Mouse (Mus musculus) kidney, postnatal 36 days (tissue): ENCODE results near the gene Aptx.

ENCODE experiments used
- DNase-seq, 2 experiments: peaks; one replicate each; pipeline ENCODE4 v3.0.0; 2021 to 2022; ENCODE audit warnings: mixed read lengths in 2 of 2

Gene Aptx

DNA sequence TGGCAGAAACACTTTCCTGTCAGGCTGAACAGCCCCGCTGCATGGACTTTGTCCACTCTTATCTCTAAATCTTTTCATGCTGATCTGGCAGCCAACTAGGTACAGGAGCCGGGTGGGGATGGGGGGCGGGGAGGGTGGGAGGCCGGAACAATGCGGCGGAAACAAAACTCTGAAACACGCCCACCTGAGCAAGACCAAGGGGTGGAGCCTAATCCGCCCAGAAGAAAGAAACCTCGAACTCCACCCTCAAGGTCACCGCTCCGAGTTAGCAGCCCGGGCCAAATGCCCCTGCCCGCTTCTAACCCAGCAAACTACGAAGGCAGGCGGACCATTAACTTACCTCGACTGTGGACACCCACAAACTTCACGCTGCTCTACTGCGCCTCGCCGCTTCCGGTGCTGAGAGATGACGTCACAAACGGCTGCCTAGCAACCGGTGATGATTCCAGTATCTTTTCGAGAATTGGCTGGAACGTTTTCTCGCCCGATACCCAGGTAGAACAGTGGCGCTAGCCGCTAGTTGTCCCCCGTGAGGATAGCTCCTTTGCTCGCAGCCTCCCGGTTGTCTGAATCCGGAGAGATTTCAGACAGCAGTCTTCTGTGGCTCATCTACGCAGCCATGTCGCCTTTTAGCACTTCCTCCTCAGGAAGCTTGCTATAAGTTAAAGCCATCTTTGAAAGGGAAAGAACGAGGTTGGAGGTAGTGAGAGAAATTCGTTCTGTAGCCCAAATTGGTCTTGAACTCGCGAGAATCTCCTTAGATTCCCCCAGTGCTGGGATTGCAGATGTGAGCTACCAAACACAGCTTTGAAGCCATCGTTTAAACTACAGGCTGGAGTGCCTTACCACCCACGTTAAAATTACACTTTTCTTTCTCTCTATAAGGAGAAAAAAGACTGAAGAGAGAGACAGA, at the start of gene Aptx:
TSS of gene Aptx (minus strand) at position 398 of the 913 bp plus-strand sequence.
- DNase-seq: peak; percentile 97

- DNase-seq: no peak
These were observed 32.4 kb upstream of the Aptx start for GRCm38 (mm10) chr4:40735351-40735750.

GRCm38 (mm10) chr4:40731262-40731661, 28.3 kb upstream of the Aptx start:
- DNase-seq: no peak

DNA sequence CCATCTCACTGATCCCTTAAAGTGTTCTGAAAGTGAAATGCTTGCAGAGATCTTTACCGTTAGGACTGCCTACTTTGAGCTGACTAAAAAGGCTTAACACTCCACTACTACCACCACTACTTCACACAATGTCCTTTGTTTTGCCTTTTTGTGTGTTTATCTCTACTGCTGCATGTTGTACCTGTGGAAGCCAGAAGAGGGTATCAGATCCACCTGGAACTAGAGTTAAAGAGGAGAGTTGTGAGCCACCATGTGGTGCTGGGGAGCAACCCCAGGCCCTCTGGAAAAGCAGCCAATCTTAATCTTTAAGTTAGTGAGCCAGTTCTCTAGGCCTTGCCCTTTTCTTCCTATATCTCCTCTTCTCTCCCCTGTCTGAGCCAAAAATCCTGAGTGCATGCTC, 24.3 kb upstream of the Aptx start:
- DNase-seq: no peak

- no peak for DNase-seq
These were observed 22.6 kb upstream of the Aptx start for GRCm38 (mm10) chr4:40725554-40725953.

GRCm38 (mm10) chr4:40725141-40725540, 22.1 kb upstream of the Aptx start:
- peak; percentile 49 to 50 for DNase-seq

DNA sequence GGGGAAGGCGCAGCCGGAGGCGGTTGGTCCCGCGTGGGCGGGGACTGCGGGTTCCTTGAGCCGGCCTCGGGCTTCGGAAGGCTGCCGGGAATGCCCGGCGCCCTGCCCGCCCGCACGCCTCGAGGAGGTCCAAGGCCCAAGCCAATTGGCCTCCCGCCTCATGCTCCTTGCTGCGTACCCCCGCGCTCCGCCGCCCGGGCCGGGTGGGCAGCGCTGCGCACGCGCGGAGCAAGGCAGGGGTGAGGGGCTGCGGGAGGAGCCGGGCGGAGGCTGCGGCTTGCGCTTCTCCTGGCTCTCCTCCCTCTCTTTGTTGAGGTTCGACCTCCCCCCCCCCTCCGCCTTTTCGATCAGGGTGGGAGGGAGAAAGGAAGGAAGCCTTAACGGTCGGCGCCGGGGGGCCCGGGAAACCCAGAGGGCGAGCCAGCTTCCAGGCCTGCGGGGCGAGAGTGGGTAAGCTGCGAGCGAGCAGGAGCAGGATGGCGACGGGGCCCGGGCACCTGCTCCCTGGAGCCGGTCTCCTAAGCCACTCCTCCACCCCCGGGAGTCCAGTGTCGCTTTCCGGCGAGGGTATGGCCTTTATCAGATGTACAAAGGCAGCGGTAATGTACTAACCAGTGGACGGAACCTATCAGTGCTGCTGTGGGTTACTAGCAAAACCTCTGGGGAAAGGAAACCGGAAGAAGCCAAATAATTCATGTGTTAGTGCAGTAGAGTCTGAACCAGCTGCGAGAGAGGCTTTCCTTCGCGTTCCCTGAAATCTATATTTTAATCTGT, 19.9 kb upstream of the Aptx start:
- DNase-seq: peak; percentile 74 to 79

DNA sequence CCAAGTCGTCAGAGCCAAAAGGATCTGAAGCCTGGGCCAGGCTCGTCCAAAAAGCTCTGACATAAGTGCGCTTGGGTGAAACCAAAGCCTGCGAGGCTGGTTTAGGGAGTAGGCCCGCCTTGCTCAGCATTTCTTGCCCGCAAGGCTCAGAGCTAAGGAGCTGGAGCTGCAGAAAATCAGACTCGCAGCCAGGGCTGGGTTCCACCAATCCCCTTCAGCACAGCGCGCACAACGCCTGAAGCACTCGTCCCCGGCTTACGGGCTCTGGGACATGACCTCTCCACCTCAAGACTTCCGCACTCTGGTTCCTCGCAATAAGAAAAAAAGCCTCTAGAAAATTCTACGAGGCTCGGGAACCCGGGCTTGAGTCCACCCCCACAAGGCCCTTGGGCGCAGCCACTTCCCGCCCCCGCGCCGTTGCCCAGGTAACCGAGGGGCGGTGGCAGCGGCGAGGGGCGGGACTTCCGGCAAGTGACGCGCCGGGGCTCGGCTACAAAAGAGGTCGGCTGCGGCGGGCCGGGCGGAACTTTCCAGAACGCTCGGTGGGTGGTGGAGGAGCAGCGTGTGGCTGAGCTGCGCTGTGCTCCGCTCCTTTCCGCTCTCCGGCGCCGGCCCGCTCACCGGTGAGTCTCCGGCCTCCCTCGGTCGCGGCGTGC, 19.1 kb upstream of the Aptx start, which contains the start of gene Dnaja1:
TSS of gene Dnaja1 (plus strand) at position 140 of the 656 bp plus-strand sequence.
- DNase-seq: peak; percentile 96 to 99

- no peak for DNase-seq
These were observed 17.9 kb upstream of the Aptx start for GRCm38 (mm10) chr4:40720910-40721309.

GRCm38 (mm10) chr4:40717141-40717540, 14.1 kb upstream of the Aptx start:
- no peak for DNase-seq

DNA sequence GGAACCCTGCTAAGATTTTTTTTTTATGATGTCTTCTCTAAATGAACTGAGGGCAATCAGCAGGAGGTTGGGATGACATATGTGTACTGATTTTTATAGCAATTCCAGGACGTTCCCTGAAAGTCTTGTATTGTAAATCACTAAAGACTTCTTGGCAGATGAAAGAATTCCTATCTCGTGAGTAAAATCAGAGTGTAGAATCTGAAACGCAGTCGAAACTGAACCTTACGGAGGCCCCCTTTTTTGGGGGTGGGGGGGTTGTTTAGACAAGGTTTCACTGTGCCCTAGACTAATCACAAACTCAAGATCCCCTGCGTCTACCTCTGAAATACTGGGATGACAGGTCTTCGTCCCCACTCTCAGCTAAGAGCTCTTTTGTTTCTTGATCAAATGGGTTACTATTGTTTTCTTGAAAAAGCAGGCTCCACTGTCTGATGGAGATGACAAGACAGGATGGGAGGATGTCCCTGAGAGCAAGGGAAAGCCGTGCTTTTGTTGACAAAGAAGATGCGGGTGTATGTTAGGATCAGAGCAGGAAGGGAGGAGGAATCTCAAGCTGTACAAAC, 799 bp upstream of the Aptx start:
- DNase-seq: no peak

GRCm38 (mm10) chr4:40701796-40702195, 1.2 kb downstream of the Aptx start:
- DNase-seq: no peak

DNA sequence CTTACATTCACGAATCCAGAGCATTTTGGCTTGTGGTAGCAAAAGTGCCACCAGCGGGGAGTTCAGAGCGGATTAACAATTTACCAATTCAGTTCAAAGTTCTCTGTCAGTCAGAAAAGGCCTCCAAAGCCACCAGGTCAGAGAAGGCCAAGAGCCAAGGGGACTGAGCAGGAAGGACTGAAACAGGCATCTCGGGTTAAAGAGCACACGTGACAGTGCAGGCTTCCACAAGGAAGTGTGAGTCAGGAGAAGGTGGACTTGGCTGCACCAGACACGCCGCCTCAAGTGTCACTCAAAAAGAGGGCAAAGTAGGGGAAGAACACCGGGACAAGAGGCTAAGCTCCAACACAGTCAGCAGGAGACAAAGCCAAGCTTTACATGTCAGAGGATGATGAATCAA, 2.8 kb downstream of the Aptx start:
- peak; percentile 83 to 92 for DNase-seq

- no peak for DNase-seq
These were observed 5.9 kb downstream of the Aptx start for GRCm38 (mm10) chr4:40697059-40697458.

GRCm38 (mm10) chr4:40691100-40691499, 11.9 kb downstream of the Aptx start:
- DNase-seq: no peak

- no peak for DNase-seq
These were observed 19.7 kb downstream of the Aptx start for GRCm38 (mm10) chr4:40683306-40683705.

DNA sequence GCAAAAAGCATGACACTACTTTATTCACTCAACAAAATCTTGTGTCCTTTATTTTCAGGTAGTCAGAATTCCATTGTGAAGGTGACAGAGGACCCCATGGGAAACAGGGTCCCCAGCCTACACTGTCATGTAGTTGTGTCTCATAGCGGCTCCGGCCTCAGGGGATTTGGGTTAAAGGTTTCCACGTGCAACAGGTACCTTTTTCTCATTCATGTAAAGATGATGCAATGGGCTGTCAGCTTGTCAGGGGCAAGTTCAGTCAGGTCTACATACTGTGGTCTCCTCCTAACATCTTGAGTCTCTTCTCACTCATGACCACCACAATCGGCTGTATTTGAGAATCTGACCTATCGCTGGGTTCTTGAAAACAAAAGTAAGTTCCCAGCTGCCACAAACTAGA, 20.6 kb downstream of the Aptx start:
- DNase-seq: no peak

DNA sequence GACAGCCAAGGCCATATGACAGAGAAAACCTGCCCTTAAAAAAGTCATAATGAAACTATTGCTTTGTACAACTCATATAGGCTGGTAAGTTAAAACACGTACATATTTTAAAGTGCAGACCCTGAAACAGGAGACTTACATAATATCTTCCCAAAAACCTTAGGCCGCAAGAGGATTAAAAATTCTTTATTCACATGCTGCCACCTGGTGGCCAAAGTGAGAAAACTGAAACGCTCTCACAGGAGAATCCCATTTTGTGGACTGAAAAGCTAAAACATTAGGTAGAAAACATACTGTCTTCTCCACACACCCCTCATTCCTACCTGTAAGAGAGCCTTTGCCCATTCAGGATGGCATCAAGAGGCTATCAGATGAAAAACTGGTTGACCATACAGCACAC, 21.1 kb downstream of the Aptx start:
- DNase-seq: peak; percentile 42 to 79

- peak; percentile 41 to 60 for DNase-seq
These were observed 22.6 kb downstream of the Aptx start for GRCm38 (mm10) chr4:40680250-40680860.

- peak in 1 of 2 experiments; percentile 50 for DNase-seq
These were observed 25.9 kb downstream of the Aptx start for GRCm38 (mm10) chr4:40677132-40677531.

GRCm38 (mm10) chr4:40676338-40676737, 26.7 kb downstream of the Aptx start:
- DNase-seq: no peak

DNA sequence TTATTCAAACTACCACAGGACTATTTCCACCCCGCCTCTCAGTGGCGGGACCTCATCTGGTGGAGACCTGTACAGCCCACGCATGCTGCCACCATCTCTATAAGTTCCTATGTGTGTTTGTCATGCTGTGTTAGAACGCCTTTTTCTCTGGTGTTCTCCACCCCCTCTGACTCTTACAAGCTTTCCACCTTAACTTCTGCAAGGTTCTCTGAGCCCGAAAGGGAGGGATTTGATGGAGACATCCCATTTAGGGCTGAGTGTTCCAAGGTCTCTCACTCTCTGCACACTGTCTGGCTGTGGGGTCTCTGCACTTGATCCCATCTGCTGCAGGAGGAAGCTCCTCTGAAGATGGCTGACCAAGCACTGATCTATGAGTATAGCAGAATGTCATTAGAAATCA, 29.5 kb downstream of the Aptx start:
- no peak for DNase-seq
